In the genomic region with DNA sequence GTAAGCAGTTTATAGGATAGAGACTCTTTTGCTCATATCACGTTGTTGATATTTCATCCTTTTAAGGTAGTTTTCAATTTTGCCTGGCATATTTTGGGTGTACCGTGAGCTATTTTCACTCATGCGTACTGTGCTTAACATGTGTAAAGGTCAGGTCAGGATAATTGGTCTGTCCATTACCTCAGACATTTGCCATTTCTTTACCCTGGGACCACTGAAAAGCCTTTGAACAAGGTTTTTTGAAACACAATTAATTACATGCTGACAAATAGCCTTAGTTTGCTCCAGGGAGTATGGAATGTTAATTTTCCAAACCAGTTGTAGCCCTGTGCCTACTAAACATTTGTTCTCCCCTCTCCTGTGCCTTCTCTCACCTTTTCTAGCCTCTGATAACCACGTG, we compare ENCODE assay signal across 32 mouse cellular contexts.
DNase-seq lines count a peak whose midpoint lies in the region; ATAC-seq lines count a peak whose summit lies in the region.
"Had no signal": no experiment of that assay in that cellular context is flagged by ENCODE, and none has a peak within 500 bp of the region (broad histone marks: within the 10 kb centered on the region; RNA-seq: fewer than 3 reads in every experiment).

No protein-coding gene starts in this region.

- WGBS in embryonic facial prominence, embryonic 11.5 days: 33% methylated on average over 4 of the region's 4 CpGs
- WGBS in embryonic facial prominence, embryonic 10.5 days: 31% methylated on average over 4 of the region's 4 CpGs
- WGBS in limb, embryonic 10.5 days: 26% methylated on average over 4 of the region's 4 CpGs

- no peak overlapping the region for H3K4me3 ChIP-seq in embryonic facial prominence, embryonic 11.5 days (ENCODE audit: low read depth, low read length)
- H3K4me3 ChIP-seq in embryonic facial prominence, embryonic 10.5 days: no peak overlapping the region
- no peak overlapping the region for H3K4me3 ChIP-seq in limb, embryonic 10.5 days
- H3K4me3 ChIP-seq: embryonic facial prominence, embryonic 12.5 days; embryonic facial prominence, embryonic 15.5 days; forebrain, embryonic 12.5 days; gastrocnemius, adult 2 months; heart, embryonic 12.5 days; heart, embryonic 15.5 days; hindbrain, embryonic 10.5 days; hindbrain, embryonic 13.5 days; intestine, embryonic 15.5 days had no signal

- intact Hi-C loops in left cerebral cortex, postnatal 10 days (cut with DNase I): no loop called here

- no peak overlapping the region for H3K27ac ChIP-seq in embryonic facial prominence, embryonic 11.5 days (replicated peaks; ENCODE audit: low read depth, low read length)
- no peak overlapping the region for H3K27ac ChIP-seq in embryonic facial prominence, embryonic 10.5 days (replicated peaks)
- peak overlapping the region; percentile 61; the same call in 1 of the 2 replicates for H3K27ac ChIP-seq in limb, embryonic 10.5 days
- H3K27ac ChIP-seq: embryonic facial prominence, embryonic 12.5 days; embryonic facial prominence, embryonic 15.5 days; forebrain, embryonic 12.5 days; gastrocnemius, adult 2 months; heart, embryonic 15.5 days; hindbrain, embryonic 10.5 days; hindbrain, embryonic 13.5 days; intestine, embryonic 15.5 days had no signal

- H3K4me2 ChIP-seq in embryonic facial prominence, embryonic 11.5 days (ENCODE audit: low read depth, low read length): no peak overlapping the region
- H3K4me2 ChIP-seq: embryonic facial prominence, embryonic 12.5 days; embryonic facial prominence, embryonic 15.5 days; forebrain, embryonic 12.5 days; heart, embryonic 12.5 days; heart, embryonic 15.5 days; hindbrain, embryonic 13.5 days; intestine, embryonic 15.5 days had no signal

- peak; percentile 28 for DNase-seq in embryonic facial prominence, embryonic 11.5 days (ENCODE audit: low spot score)
- no peak for DNase-seq in embryonic facial prominence, embryonic 10.5 days (ENCODE audit: low spot score)
- peak; percentile 63 for DNase-seq in Muller cell, postnatal 12 days (ENCODE audit: inconsistent ontology term)
- peak; percentile 51 for DNase-seq in embryo, embryonic 10.5 days (ENCODE audit: low spot score)
- no peak for DNase-seq in limb, embryonic 10.5 days (ENCODE audit: low spot score)
- no peak for DNase-seq in frontal cortex, postnatal 14 days (ENCODE audit: low spot score in 2 of 2)
- DNase-seq in spleen, postnatal 10 days (ENCODE audit: low spot score in 2 of 2): no peak
- DNase-seq in left cerebral cortex, postnatal 10 days (ENCODE audit: extremely low spot score in 1 of 2, low spot score in 2 of 2): no peak
- DNase-seq: adrenal gland, adult 8-10 months; adrenal gland, postnatal 25 days; B cell, adult 2 months; cerebellum, adult 2 months; cerebellum, adult 9-11 months; cerebellum, postnatal 25 days; gastrocnemius, adult 2 months; gastrocnemius, postnatal 14 days; heart, adult 11 months; heart, postnatal 10 days; heart, postnatal 36 days; kidney, adult 11 months; kidney, adult 8-10 months had no signal

- no peak overlapping the region for H3K9ac ChIP-seq in embryonic facial prominence, embryonic 11.5 days (replicated peaks; ENCODE audit: low read length)
- H3K9ac ChIP-seq: embryonic facial prominence, embryonic 12.5 days; embryonic facial prominence, embryonic 15.5 days; forebrain, embryonic 12.5 days; heart, embryonic 12.5 days; heart, embryonic 15.5 days; hindbrain, embryonic 13.5 days; intestine, embryonic 15.5 days had no signal

- no peak for ATAC-seq in embryonic facial prominence, embryonic 11.5 days (replicated peaks; ENCODE audit: insufficient number of reproducible peaks, low FRiP score, low TSS enrichment, low read depth)
- ATAC-seq: hindbrain, embryonic 16.5 days; intestine, embryonic 15.5 days had no signal

- H3K36me3 ChIP-seq in embryonic facial prominence, embryonic 11.5 days (replicated peaks; ENCODE audit: control insufficient read depth, insufficient read depth, low read depth, low read length): no peaks in the 10 kb centered on the region
- no peaks in the 10 kb centered on the region for H3K36me3 ChIP-seq in embryonic facial prominence, embryonic 10.5 days (replicated peaks)
- no peaks in the 10 kb centered on the region for H3K36me3 ChIP-seq in limb, embryonic 10.5 days
- H3K36me3 ChIP-seq: embryonic facial prominence, embryonic 12.5 days; embryonic facial prominence, embryonic 15.5 days; forebrain, embryonic 12.5 days; G1E; heart, embryonic 12.5 days; heart, embryonic 15.5 days; hindbrain, embryonic 10.5 days; hindbrain, embryonic 13.5 days; intestine, embryonic 15.5 days had no signal

- H3K4me1 ChIP-seq in embryonic facial prominence, embryonic 11.5 days (ENCODE audit: control insufficient read depth, insufficient read depth, low read length): no peaks in the 10 kb centered on the region
- H3K4me1 ChIP-seq in embryonic facial prominence, embryonic 10.5 days: peaks cover 18% of the 10 kb centered on the region
- peaks cover 18% of the 10 kb centered on the region for H3K4me1 ChIP-seq in limb, embryonic 10.5 days
- H3K4me1 ChIP-seq: embryonic facial prominence, embryonic 12.5 days; embryonic facial prominence, embryonic 15.5 days; forebrain, embryonic 12.5 days; heart, embryonic 12.5 days; heart, embryonic 15.5 days; intestine, embryonic 15.5 days had no signal

- H3K27me3 ChIP-seq in embryonic facial prominence, embryonic 11.5 days (ENCODE audit: control insufficient read depth, insufficient read depth, low read length): no peaks in the 10 kb centered on the region
- no peaks in the 10 kb centered on the region for H3K27me3 ChIP-seq in embryonic facial prominence, embryonic 10.5 days (replicated peaks; ENCODE audit: low read depth, poor library complexity, severe bottlenecking)
- H3K27me3 ChIP-seq in limb, embryonic 10.5 days (ENCODE audit: low read depth, poor library complexity, severe bottlenecking): no peaks in the 10 kb centered on the region
- H3K27me3 ChIP-seq: CH12.LX; embryonic facial prominence, embryonic 12.5 days; embryonic facial prominence, embryonic 15.5 days; forebrain, embryonic 12.5 days; heart, embryonic 12.5 days; heart, embryonic 15.5 days; hindbrain, embryonic 13.5 days; intestine, embryonic 15.5 days had no signal

- no peaks in the 10 kb centered on the region for H3K9me3 ChIP-seq in embryonic facial prominence, embryonic 11.5 days (replicated peaks; ENCODE audit: control insufficient read depth, low read length)
- H3K9me3 ChIP-seq in embryonic facial prominence, embryonic 10.5 days: no peaks in the 10 kb centered on the region; the same call in 1 of the 2 replicates
- no peaks in the 10 kb centered on the region for H3K9me3 ChIP-seq in limb, embryonic 10.5 days (replicated peaks)
- H3K9me3 ChIP-seq: embryonic facial prominence, embryonic 12.5 days; embryonic facial prominence, embryonic 15.5 days; forebrain, embryonic 12.5 days; G1E; heart, embryonic 12.5 days; heart, embryonic 15.5 days; hindbrain, embryonic 10.5 days; hindbrain, embryonic 13.5 days; intestine, embryonic 15.5 days had no signal

Comparison
In these comparisons a context has a peak if more than half of its experiments do, and no peak if none do; other contexts are left out.
1. DNase-seq: peak in embryonic facial prominence, embryonic 11.5 days (single experiment), Muller cell, postnatal 12 days (single experiment) and embryo, embryonic 10.5 days (single experiment); none in embryonic facial prominence, embryonic 10.5 days (single experiment), limb, embryonic 10.5 days (single experiment), frontal cortex, postnatal 14 days (0 of 2), spleen, postnatal 10 days (0 of 2) and left cerebral cortex, postnatal 10 days (0 of 2).